Mouse (Mus musculus) left cerebral cortex, adult 2 months (tissue): ENCODE measurements at regions not wholly inside any gene's neighbourhood (a gene's known extent, or its start where the extent isn't known, plus 50 kb on each side); places are given as distances from the start of the nearest gene placed in this dataset.

Source experiments
- DNase-seq, 2 experiments: peaks; one replicate each; pipeline ENCODE4 v3.0.0; 2021 to 2022; ENCODE audit warnings: low spot score in 2 of 2, mixed read lengths in 1 of 2; ENCODE audit errors: extremely low spot score in 1 of 2
- H3K27ac ChIP-seq: fragments of 200-600 bp; 2 replicates; pipeline ENCODE4 v1.8.1; 2022
- H3K4me3 ChIP-seq: fragments of 200-600 bp; 2 replicates; pipeline ENCODE4 v1.8.1; 2022
- CTCF ChIP-seq: fragments of 200-600 bp; IDR thresholded peaks from 2 replicates; pipeline ENCODE4 v1.8.1; 2022; ENCODE audit warnings: antibody characterized with exemption, mild to moderate bottlenecking, moderate library complexity
- intact Hi-C: fragments of 180-260 bp; cut with DNase I; formaldehyde crosslinking; loops from one replicate; pipeline ENCODE4 v1.15.1; 2025

DNA sequence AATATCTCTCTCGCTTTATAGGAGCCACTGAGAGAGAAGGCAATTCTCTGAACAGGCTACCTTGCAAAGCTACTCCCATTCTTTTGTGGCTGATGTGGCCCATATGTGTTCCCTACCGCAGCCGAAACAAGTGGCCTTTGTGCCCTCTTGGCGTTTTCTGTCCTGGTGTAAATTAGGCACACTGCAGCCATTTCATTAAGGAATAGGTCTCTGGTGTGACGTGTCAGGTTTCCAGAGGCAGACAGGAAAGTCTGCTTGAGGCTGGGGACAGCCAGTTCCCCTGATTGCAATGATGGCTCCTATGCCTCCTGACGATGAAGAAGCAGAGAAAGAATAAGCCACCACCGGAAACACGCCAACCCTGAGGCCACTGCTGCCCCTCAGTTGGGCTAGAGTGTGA, 59.3 kb upstream of the Bcor start:
- Histone ChIP-seq H3K4me3 (no peak overlapping the region), H3K27ac (no peak overlapping the region)
- intact Hi-C loops = no loop called here
- no peak for TF ChIP-seq CTCF
- no peak for DNase-seq

DNA sequence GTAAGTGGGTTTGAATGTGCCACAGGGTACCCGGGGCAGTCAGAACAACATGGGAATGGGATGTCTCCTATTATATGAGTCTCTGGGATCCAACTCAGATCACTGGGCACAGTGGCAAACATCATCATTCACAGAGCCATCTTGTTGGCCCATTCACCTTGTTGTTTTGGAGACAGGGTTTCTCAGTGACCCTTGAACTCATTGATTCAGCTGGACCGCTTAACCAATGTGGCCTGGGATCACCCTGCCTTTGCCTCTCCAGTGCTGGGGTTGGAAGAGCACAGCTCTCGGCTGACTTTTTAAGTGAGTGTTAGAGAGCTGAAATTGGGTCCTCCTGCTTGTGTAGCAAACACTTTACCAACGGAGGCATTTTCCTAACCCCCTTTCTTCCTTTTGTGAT, 64.2 kb upstream of the Bcor start:
- intact Hi-C loops = no loop called here
- no peak overlapping the region for H3K4me3 ChIP-seq
- TF ChIP-seq CTCF = no peak
- no peak overlapping the region for H3K27ac ChIP-seq
- DNase-seq = no peak

DNA sequence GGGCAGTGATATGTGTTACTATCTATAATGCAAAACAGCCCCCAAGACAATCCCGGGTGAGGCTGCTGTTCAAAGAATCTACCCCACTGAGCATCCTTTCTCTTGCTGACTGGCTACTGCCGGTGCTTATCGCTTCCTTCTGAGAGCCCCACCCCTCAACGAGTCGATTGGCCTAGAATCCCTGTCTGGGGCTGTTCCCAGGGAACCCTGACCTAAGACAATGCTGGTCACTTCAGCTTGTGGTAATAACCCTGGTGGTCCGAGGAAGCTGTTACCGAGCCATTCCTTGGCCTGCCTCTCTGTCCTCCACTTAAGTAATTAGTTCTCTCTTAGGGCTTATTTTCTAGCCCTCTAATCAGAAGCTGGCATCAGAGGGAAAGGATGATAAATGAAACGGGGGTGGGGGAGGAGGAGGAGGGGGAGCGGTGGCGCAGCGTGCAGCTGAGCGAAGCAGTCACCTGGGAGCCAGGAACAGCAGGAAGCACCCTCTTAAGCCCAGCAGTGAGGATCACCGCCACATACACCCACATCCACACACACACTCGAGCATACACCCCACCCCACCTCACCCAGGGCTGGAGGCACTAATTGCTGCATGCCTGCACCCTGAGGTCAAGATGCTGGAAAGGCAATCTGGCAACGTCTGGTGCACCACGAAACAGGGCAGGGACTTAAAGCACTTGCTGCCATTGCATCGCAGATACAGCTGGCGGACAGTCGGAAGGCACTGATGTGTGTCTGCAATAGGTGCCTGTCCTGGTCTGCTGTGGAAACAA, 65.1 kb upstream of the Bcor start:
- DNase-seq = peak in 1 of 2 experiments; percentile 7
- TF ChIP-seq CTCF = no peak
- Histone ChIP-seq H3K4me3 (no peak overlapping the region), H3K27ac (no peak overlapping the region)
- intact Hi-C loops = no loop called here

DNA sequence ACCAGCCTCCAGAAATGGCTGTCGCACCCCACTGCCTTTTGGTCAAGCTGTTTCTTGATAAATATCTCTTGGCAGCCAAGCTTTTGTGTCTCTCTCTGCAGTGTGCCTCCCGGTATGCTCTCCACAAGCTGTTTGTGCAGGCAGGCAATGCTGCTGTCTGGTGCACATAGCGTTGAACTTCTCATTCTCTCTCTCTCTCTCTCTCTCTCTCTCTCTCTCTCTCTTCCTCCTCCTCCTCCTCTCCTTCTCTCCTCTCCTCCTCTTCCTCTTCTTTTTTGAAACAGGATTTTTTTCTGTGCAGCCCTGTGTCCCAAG, 65.7 kb upstream of the Bcor start:
- Histone ChIP-seq H3K27ac (no peak overlapping the region), H3K4me3 (no peak overlapping the region)
- TF ChIP-seq CTCF = no peak
- DNase-seq = no peak
- intact Hi-C loops = no loop called here

DNA sequence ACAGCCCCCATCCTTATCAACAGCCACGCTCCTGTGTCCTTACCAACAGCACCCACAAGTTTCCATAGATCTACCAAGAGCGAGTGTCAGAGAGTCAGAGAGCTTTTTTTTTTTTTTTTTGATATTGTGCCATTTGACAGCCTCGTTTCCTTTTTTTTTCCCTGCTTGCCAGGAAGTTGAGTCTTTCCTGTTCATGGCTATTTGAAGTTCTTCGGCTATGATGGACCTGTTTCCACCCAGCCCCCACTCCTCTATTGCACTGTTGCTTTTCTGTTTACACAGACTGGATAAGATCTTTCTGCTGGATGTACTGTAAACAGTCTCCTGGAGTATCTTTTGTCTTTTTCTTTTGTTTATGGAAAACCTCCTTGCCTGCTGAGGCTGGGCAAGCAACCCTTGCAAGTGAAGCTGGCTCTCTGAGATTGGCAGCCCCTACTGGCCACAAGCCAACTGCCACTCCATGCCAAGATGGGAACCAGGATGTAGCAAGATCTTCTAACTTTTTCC, 80.4 kb upstream of the Bcor start:
- intact Hi-C loops = no loop called here
- H3K4me3 ChIP-seq = no peak overlapping the region
- no peak for DNase-seq
- TF ChIP-seq CTCF = no peak
- H3K27ac ChIP-seq = no peak overlapping the region

DNA sequence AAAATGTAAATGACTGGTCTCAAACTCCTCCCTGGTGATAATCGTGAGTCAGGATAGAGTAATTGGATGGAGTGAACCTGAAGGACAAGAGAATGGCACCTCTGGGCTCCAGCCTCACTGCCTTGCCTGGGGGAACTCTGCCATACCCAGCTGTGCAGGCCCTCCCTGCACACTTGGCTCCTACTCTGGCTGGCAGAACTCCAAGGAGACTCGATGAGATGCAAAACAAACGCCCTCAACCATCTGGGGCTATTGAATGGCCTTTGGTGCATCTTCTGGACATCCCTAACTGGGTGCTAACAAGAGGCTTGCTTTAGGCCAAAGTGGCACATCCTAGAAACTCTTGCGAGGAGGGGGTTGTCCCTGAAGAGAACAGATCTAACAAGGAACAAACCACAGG, 81.6 kb upstream of the Bcor start:
- TF ChIP-seq CTCF = no peak
- Histone ChIP-seq H3K4me3 (no peak overlapping the region), H3K27ac (no peak overlapping the region)
- intact Hi-C loops = no loop called here
- no peak for DNase-seq

DNA sequence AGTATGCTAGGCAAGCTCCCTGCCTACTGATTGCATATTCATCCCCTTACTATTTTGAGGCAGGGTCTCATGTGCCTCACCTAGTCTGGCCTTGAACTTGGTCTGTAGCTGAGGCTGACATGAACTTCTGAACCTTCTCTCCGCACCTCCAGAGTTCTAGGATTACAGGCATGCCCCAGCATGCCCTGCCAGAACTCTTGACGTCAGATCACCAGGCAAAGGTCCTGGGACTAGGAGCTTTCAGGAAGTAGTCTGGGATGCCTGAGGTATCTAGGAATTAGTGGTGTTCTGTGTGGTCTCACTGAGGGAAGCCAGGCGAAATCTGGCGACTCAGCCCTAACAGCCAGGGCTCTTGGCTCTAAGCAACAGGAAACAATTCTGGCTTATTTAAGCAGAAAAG, 88.9 kb upstream of the Bcor start:
- no peak for DNase-seq
- intact Hi-C loops = no loop called here
- no peak for TF ChIP-seq CTCF
- Histone ChIP-seq H3K27ac (no peak overlapping the region), H3K4me3 (no peak overlapping the region)

DNA sequence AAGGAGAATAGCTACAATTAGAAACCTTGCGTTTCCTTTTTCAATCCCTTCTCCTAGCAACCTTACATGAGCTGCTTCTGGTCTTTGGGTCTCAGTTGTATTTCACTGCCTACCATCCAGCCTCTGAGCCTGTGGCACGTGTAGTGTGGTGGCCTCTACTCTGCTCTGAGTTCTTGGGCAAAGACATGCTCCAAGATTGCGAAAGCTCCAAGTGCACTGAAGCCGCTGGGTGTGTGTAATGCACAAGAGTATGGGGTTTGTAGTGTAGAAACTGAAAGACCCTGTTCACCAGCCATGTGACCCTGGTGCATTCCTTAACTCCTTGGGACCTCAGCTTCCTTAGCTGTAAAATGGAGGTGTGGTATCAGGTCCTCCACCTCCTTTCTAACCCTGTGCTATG, 89.8 kb upstream of the Bcor start:
- DNase-seq = no peak
- no peak overlapping the region for H3K27ac ChIP-seq
- H3K4me3 ChIP-seq = no peak overlapping the region
- intact Hi-C loops = loop anchor here (5.0 kb wide), 4 partner anchors 93 to 243 kb away; no protein-coding TSS in a partner anchor
- TF ChIP-seq CTCF = no peak

DNA sequence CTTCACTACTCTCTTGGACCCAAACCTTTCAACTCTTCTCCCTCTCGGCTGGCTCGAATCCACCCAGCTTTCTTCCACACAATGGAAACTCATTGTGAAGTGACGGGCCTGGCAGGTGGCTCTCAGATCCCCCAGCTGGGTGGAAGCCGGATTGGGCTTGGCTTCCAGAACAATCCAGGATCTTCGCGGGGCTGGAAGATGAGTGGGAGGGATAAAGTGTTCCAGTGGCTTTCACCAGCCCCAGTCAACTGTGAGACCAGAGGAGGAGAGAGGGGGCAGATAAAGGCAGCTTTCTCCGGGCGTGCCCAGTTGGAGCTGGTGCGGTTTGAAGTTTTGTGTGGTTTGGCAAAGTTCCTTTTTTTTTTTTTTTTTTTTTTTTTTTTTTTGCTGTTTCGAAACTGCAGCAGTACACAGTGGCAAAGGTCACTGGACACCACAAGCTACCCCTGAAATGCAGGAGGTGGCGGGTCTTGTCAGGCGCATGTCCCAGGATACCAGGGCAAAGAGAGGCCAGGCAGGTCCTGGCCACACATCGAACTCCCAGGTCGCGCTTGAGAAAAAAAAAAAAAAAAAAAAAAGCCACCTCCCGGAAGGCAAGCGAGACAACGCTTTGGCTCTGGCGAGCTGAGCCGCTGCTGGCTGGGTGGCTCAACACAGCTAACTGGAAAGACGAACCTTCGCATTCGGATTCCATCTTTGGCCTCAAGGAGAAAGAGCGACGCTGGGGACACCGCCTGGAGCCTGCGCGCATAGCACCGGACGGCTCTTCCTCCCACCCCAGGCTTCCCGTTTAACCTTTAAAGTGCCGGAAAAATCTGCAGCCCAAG, 91.9 kb upstream of the Bcor start:
- peak overlapping the region; percentile 31 for H3K4me3 ChIP-seq
- no peak overlapping the region for H3K27ac ChIP-seq
- intact Hi-C loops = loop anchor here (5.0 kb wide), 4 partner anchors 95 to 245 kb away; no protein-coding TSS in a partner anchor
- TF ChIP-seq CTCF = peak; percentile 59
- DNase-seq = peak; percentile 29 to 38

DNA sequence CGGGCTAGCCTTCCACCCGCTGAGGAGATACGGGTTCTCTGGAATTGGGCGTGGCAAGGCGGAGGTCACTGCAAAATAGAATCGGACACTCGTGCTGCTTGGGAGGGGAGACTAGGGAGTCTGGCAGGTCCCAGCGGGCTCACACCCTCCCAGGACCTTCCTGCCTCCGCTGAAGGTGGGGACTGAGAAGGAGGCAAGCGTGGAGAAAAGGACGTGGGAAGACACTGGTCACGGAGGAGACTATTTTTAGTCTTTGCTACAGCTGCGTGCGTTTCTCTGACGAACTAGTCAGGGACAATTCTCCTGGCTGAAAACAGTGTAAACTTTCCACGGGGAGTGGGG, 92.5 kb upstream of the Bcor start:
- peak overlapping the region; percentile 31 for H3K4me3 ChIP-seq
- H3K27ac ChIP-seq = no peak overlapping the region
- no peak for TF ChIP-seq CTCF
- intact Hi-C loops = loop anchor here (5.0 kb wide), 4 partner anchors 95 to 245 kb away; no protein-coding TSS in a partner anchor
- no peak for DNase-seq

DNA sequence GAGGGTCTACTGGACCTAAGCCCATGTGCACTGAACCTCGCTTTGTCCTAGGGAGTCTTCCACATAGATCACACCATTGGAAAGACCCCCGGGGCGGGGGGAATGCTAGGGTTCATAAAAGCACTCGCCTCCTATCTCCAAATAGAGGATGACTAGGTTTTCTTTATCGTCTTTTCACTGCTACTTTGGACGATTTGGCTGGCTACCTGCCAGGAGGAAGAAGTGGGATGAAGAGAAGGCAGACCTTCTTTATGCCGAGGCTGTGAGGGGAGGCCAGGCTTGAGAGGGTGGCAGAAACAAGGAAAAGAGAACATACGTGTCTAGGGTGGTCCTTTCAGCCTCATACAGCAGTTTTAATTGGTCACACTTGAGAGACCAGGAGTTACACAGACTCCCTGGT, 96.6 kb upstream of the Bcor start:
- Histone ChIP-seq H3K27ac (no peak overlapping the region), H3K4me3 (no peak overlapping the region)
- no peak for TF ChIP-seq CTCF
- intact Hi-C loops = no loop called here
- no peak for DNase-seq

DNA sequence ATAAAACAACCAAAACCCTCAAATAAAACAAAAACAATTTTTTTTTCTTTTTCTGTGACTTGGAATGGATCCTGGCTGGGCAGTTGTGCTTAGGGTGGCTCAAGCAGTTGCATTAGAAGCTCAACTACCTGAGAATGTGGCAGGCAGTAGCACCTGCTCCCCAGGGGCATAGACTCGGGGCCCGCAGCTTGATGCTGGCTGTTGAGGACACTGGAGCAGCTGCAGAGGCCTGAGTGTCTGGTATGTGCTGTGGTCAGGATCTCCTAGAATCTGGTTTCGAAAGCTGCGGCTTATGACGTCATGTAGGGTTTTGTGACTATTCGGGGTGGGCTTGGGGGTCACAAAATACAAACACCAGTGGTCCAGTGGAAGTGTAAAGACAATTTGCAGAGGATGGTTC, 103.7 kb upstream of the Bcor start:
- no peak for TF ChIP-seq CTCF
- intact Hi-C loops = no loop called here
- Histone ChIP-seq H3K27ac (no peak overlapping the region), H3K4me3 (no peak overlapping the region)
- no peak for DNase-seq
